Mouse (Mus musculus) forebrain, postnatal 0 days (tissue): ENCODE data around the gene Prkg1. TPM values are rescaled to one million over a fixed set of nuclear protein-coding genes. Genes with fewer than 3 reads are reported as not detected.

Experiments
- ATAC-seq: fragments of 200-750 bp; cut with Nextera tagmentation; 2 replicates; pipeline ENCODE4 v1.8.0; 2017; ENCODE audit warnings: mild to moderate bottlenecking, moderate library complexity
- DNase-seq: peaks from one replicate; pipeline ENCODE4 v3.0.0-alpha.2; 2015
- H3K27ac ChIP-seq: fragments of 300-500 bp; sonication (generic); 2 replicates; pipeline ENCODE4 v1.5.1; 2014; ENCODE audit warnings: low read depth, mild to moderate bottlenecking, antibody characterized with exemption, low read length, moderate library complexity, mixed read lengths
- H3K27me3 ChIP-seq: fragments of 300-500 bp; sonication (generic); 2 replicates; pipeline ENCODE4 v1.6.1; 2014; ENCODE audit warnings: mild to moderate bottlenecking, low read length, mixed read lengths; ENCODE audit not compliant: insufficient read depth
- H3K36me3 ChIP-seq: fragments of 300-500 bp; sonication (generic); 2 replicates; pipeline ENCODE4 v1.6.1; 2014; ENCODE audit warnings: mild to moderate bottlenecking, moderate library complexity; ENCODE audit not compliant: insufficient read depth
- H3K4me1 ChIP-seq: fragments of 300-500 bp; sonication (generic); 2 replicates; pipeline ENCODE4 v1.6.1; 2014; ENCODE audit warnings: antibody characterized with exemption; ENCODE audit not compliant: insufficient read depth
- H3K4me2 ChIP-seq: fragments of 300-500 bp; sonication (generic); 2 replicates; pipeline ENCODE4 v1.6.1; 2014; ENCODE audit warnings: low read depth, mild to moderate bottlenecking, moderate library complexity
- H3K4me3 ChIP-seq: fragments of 300-500 bp; sonication (generic); 2 replicates; pipeline ENCODE4 v1.5.1; 2014; ENCODE audit warnings: low read depth, low read length, mixed read lengths
- H3K9ac ChIP-seq: fragments of 300-500 bp; sonication (generic); 2 replicates; pipeline ENCODE4 v1.6.1; 2014; ENCODE audit warnings: mild to moderate bottlenecking
- H3K9me3 ChIP-seq: fragments of 300-500 bp; sonication (generic); 2 replicates; pipeline ENCODE4 v1.6.1; 2016; ENCODE audit warnings: low read length
- CTCF ChIP-seq: sonication (generic); IDR thresholded peaks from 2 replicates; pipeline ENCODE4 v1.5.1; 2016; ENCODE audit warnings: antibody characterized with exemption, control low read depth, low read depth
- WGBS: fragments of 180-500 bp; shearing (Covaris S2); extraction: QIAGEN DNeasy Blood & Tissue Kit; methylation state at CpG from one replicate; pipeline ENCODE4 v1.1.7; 2014; 5-methylcytosine and 5-hydroxymethylcytosine counted together
- polyA plus RNA-seq: library from polyadenylated mRNA; unstranded; fragments of >200 nt; fragmentation: Nextera tagmentation; extraction: Ambion mirVana; gene quantifications from 2 replicates; pipeline ENCODE4 v1.2.1, GENCODE M21; 2015
- total RNA-seq: library from RNA; depleted of rRNA; stranded (reverse); fragments of >200 nt; gene quantifications from 2 replicates; pipeline ENCODE4 v1.2.3, GENCODE M21; 2014

The Prkg1 gene
- total and polyA plus RNA-seq, 2 experiments from 2014 or later, result 3.2 to 9.9 TPM

GRCm38 (mm10) chr19:31514490-31514889, 250.3 kb downstream of the Prkg1 start:
- Histone ChIP-seq H3K4me2 (no peak overlapping the region), H3K27me3 (no peaks in the 10 kb centered on the region), H3K4me3 (no peak overlapping the region), H3K9me3 (no peaks in the 10 kb centered on the region), H3K4me1 (no peaks in the 10 kb centered on the region), H3K36me3 (no peaks in the 10 kb centered on the region), H3K9ac (no peak overlapping the region), H3K27ac (no peak overlapping the region)
- ATAC-seq (no peak), DNase-seq (no peak)
- 90% methylated on average over 2 of the region's 2 CpGs for WGBS
- no peak for TF ChIP-seq CTCF

GRCm38 (mm10) chr19:31507831-31508230, 257.0 kb downstream of the Prkg1 start:
- Histone ChIP-seq H3K36me3 (no peaks in the 10 kb centered on the region), H3K4me2 (no peak overlapping the region), H3K27me3 (no peaks in the 10 kb centered on the region), H3K4me3 (no peak overlapping the region), H3K9ac (no peak overlapping the region), H3K4me1 (no peaks in the 10 kb centered on the region), H3K27ac (no peak overlapping the region), H3K9me3 (no peaks in the 10 kb centered on the region)
- DNase-seq (no peak), ATAC-seq (no peak)
- WGBS, result 83% methylated on average over 3 of the region's 3 CpGs
- TF ChIP-seq CTCF, result no peak

- ATAC-seq (no peak), DNase-seq (no peak)
- Histone ChIP-seq H3K9ac (no peak overlapping the region), H3K4me1 (no peaks in the 10 kb centered on the region), H3K27me3 (no peaks in the 10 kb centered on the region), H3K27ac (no peak overlapping the region), H3K4me3 (no peak overlapping the region), H3K4me2 (no peak overlapping the region), H3K9me3 (no peaks in the 10 kb centered on the region), H3K36me3 (no peaks in the 10 kb centered on the region)
- no peak for TF ChIP-seq CTCF
- 66% methylated on average over 2 of the region's 2 CpGs for WGBS
Observed at GRCm38 (mm10) chr19:31506296-31506695, 258.5 kb downstream of the Prkg1 start.

- no peak overlapping the region for H3K27ac ChIP-seq
- H3K4me2 ChIP-seq, result no peak overlapping the region
- H3K4me3 ChIP-seq, result no peak overlapping the region
- no peaks in the 10 kb centered on the region for H3K36me3 ChIP-seq
- DNase-seq, result no peak
- no peak overlapping the region for H3K9ac ChIP-seq
- TF ChIP-seq CTCF, result no peak
- no peak for ATAC-seq
- H3K4me1 ChIP-seq, result no peaks in the 10 kb centered on the region
- 94% methylated on average over 2 of the region's 2 CpGs for WGBS
- no peaks in the 10 kb centered on the region for H3K9me3 ChIP-seq
- no peaks in the 10 kb centered on the region for H3K27me3 ChIP-seq
Observed at GRCm38 (mm10) chr19:31505041-31505440, 259.8 kb downstream of the Prkg1 start.

- no peaks in the 10 kb centered on the region for H3K27me3 ChIP-seq
- 59% methylated on average over 4 of the region's 4 CpGs for WGBS
- no peaks in the 10 kb centered on the region for H3K9me3 ChIP-seq
- H3K36me3 ChIP-seq, result no peaks in the 10 kb centered on the region
- H3K27ac ChIP-seq, result no peak overlapping the region
- no peak overlapping the region for H3K4me3 ChIP-seq
- H3K4me1 ChIP-seq, result no peaks in the 10 kb centered on the region
- no peak overlapping the region for H3K4me2 ChIP-seq
- no peak for TF ChIP-seq CTCF
- ATAC-seq, result no peak
- no peak for DNase-seq
- H3K9ac ChIP-seq, result no peak overlapping the region
Observed at GRCm38 (mm10) chr19:31497386-31497785, 267.4 kb downstream of the Prkg1 start.

GRCm38 (mm10) chr19:31489606-31490005, 275.2 kb downstream of the Prkg1 start:
- WGBS, result 80% methylated on average over 4 of the region's 4 CpGs
- Histone ChIP-seq H3K4me1 (no peaks in the 10 kb centered on the region), H3K4me2 (no peak overlapping the region), H3K27me3 (no peaks in the 10 kb centered on the region), H3K9ac (no peak overlapping the region), H3K4me3 (no peak overlapping the region), H3K36me3 (no peaks in the 10 kb centered on the region), H3K27ac (no peak overlapping the region), H3K9me3 (no peaks in the 10 kb centered on the region)
- no peak for TF ChIP-seq CTCF
- DNase-seq (no peak), ATAC-seq (no peak)

GRCm38 (mm10) chr19:31471766-31472165, 293.1 kb downstream of the Prkg1 start:
- ATAC-seq (no peak), DNase-seq (no peak)
- 31% methylated on average over 1 of the region's 1 CpGs for WGBS
- TF ChIP-seq CTCF, result no peak
- Histone ChIP-seq H3K27ac (no peak overlapping the region), H3K4me3 (no peak overlapping the region), H3K4me1 (no peaks in the 10 kb centered on the region), H3K9me3 (no peaks in the 10 kb centered on the region), H3K9ac (no peak overlapping the region), H3K4me2 (no peak overlapping the region), H3K36me3 (no peaks in the 10 kb centered on the region), H3K27me3 (no peaks in the 10 kb centered on the region)

- Histone ChIP-seq H3K27ac (no peak overlapping the region), H3K36me3 (no peaks in the 10 kb centered on the region), H3K27me3 (no peaks in the 10 kb centered on the region), H3K4me2 (no peak overlapping the region), H3K9me3 (no peaks in the 10 kb centered on the region), H3K4me3 (no peak overlapping the region), H3K9ac (no peak overlapping the region), H3K4me1 (no peaks in the 10 kb centered on the region)
- ATAC-seq (no peak), DNase-seq (no peak)
- no peak for TF ChIP-seq CTCF
Observed at GRCm38 (mm10) chr19:31460188-31460587, 304.6 kb downstream of the Prkg1 start.
